Mouse (Mus musculus): ENCODE measurements around the gene Clstn3. TPM values are rescaled to one million over a fixed set of nuclear protein-coding genes. Genes with fewer than 3 reads are reported as not detected.
"Not testable (repeated sequence)": the region's sequence is repeated elsewhere in the genome, so short reads cannot be mapped to it uniquely, and the experiment has no call there.

Gene Clstn3
- polyA plus RNA-seq, 1 experiment from 2014 or later, result 10.3 TPM

- WGBS, result 71% methylated on average over 3 of the region's 3 CpGs
- no peaks in the 10 kb centered on the region for H3K9me3 ChIP-seq (ENCODE audit: control insufficient read depth, low read length)
- peak overlapping the region; percentile 81; the same call in 1 of the 2 replicates for H3K9ac ChIP-seq (ENCODE audit: low read length)
- peak overlapping the region; percentile 67 for H3K4me2 ChIP-seq
- H3K4me1 ChIP-seq (ENCODE audit: control insufficient read depth, insufficient read depth, low read length), result no peaks in the 10 kb centered on the region; the same call in 1 of the 2 replicates
- H3K4me3 ChIP-seq (ENCODE audit: low read depth, low read length), result peak overlapping the region; percentile 88
- no peak overlapping the region for H3K27ac ChIP-seq (ENCODE audit: low read depth, low read length)
- H3K36me3 ChIP-seq (ENCODE audit: control insufficient read depth, insufficient read depth, low read length), result no peaks in the 10 kb centered on the region
- no peaks in the 10 kb centered on the region for H3K27me3 ChIP-seq (ENCODE audit: control insufficient read depth, insufficient read depth, low read length)
- DNase-seq (ENCODE audit: low spot score, missing footprints) (no peak), ATAC-seq (ENCODE audit: low FRiP score) (no peak)
Observed at GRCm38 (mm10) chr6:124413770-124414149, 50.8 kb downstream of the Clstn3 start.

- no peaks in the 10 kb centered on the region for H3K9me3 ChIP-seq (ENCODE audit: control insufficient read depth, low read length)
- no peak overlapping the region for H3K27ac ChIP-seq (ENCODE audit: low read depth, low read length)
- no peak overlapping the region for H3K9ac ChIP-seq (ENCODE audit: low read length)
- ATAC-seq (ENCODE audit: low FRiP score) (no peak), DNase-seq (ENCODE audit: low spot score, missing footprints) (peak; percentile 45)
- H3K4me2 ChIP-seq, result no peak overlapping the region
- no peaks in the 10 kb centered on the region for H3K4me1 ChIP-seq (ENCODE audit: control insufficient read depth, insufficient read depth, low read length)
- WGBS, result 91% methylated on average over 5 of the region's 5 CpGs
- peaks cover 8% of the 10 kb centered on the region for H3K36me3 ChIP-seq (ENCODE audit: control insufficient read depth, insufficient read depth, low read length)
- no peaks in the 10 kb centered on the region for H3K27me3 ChIP-seq (ENCODE audit: control insufficient read depth, insufficient read depth, low read length)
- H3K4me3 ChIP-seq (ENCODE audit: low read depth, low read length), result no peak overlapping the region
Observed at GRCm38 (mm10) chr6:124408355-124408754, 56.2 kb downstream of the Clstn3 start.

GRCm38 (mm10) chr6:124407180-124407579 lies 57.4 kb downstream of the Clstn3 start:
- ATAC-seq (ENCODE audit: low FRiP score) (no peak), DNase-seq (ENCODE audit: low spot score, missing footprints) (no peak)
- Histone ChIP-seq H3K4me2 (no peak overlapping the region), H3K9ac (ENCODE audit: low read length) (no peak overlapping the region), H3K36me3 (ENCODE audit: control insufficient read depth, insufficient read depth, low read length) (peaks cover 8% of the 10 kb centered on the region), H3K9me3 (ENCODE audit: control insufficient read depth, low read length) (no peaks in the 10 kb centered on the region), H3K27ac (ENCODE audit: low read depth, low read length) (no peak overlapping the region), H3K27me3 (ENCODE audit: control insufficient read depth, insufficient read depth, low read length) (no peaks in the 10 kb centered on the region), H3K4me1 (ENCODE audit: control insufficient read depth, insufficient read depth, low read length) (no peaks in the 10 kb centered on the region), H3K4me3 (ENCODE audit: low read depth, low read length) (no peak overlapping the region)

- Histone ChIP-seq H3K4me1 (ENCODE audit: control insufficient read depth, insufficient read depth, low read length) (no peaks in the 10 kb centered on the region), H3K4me2 (no peak overlapping the region), H3K27me3 (ENCODE audit: control insufficient read depth, insufficient read depth, low read length) (no peaks in the 10 kb centered on the region), H3K9ac (ENCODE audit: low read length) (no peak overlapping the region), H3K27ac (ENCODE audit: low read depth, low read length) (no peak overlapping the region), H3K4me3 (ENCODE audit: low read depth, low read length) (no peak overlapping the region), H3K36me3 (ENCODE audit: control insufficient read depth, insufficient read depth, low read length) (peaks cover 8% of the 10 kb centered on the region), H3K9me3 (ENCODE audit: control insufficient read depth, low read length) (no peaks in the 10 kb centered on the region)
- WGBS, result 94% methylated on average over 10 of the region's 10 CpGs
- no peak for ATAC-seq (ENCODE audit: low FRiP score)
- no peak for DNase-seq (ENCODE audit: low spot score, missing footprints)
Observed at GRCm38 (mm10) chr6:124406326-124406725, 58.3 kb downstream of the Clstn3 start.

- ATAC-seq (ENCODE audit: low FRiP score) (no peak), DNase-seq (ENCODE audit: low spot score, missing footprints) (no peak)
- Histone ChIP-seq H3K27me3 (ENCODE audit: control insufficient read depth, insufficient read depth, low read length) (no peaks in the 10 kb centered on the region), H3K4me2 (no peak overlapping the region), H3K4me3 (ENCODE audit: low read depth, low read length) (no peak overlapping the region), H3K27ac (ENCODE audit: low read depth, low read length) (no peak overlapping the region), H3K4me1 (ENCODE audit: control insufficient read depth, insufficient read depth, low read length) (no peaks in the 10 kb centered on the region), H3K9ac (ENCODE audit: low read length) (no peak overlapping the region), H3K36me3 (ENCODE audit: control insufficient read depth, insufficient read depth, low read length) (peaks cover 31% of the 10 kb centered on the region), H3K9me3 (ENCODE audit: control insufficient read depth, low read length) (no peaks in the 10 kb centered on the region)
- 93% methylated on average over 6 of the region's 6 CpGs for whole genome bisulfite sequencing
Observed at GRCm38 (mm10) chr6:124399738-124400137, 64.9 kb downstream of the Clstn3 start.

GRCm38 (mm10) chr6:124394991-124395390 lies 69.6 kb downstream of the Clstn3 start:
- not testable (repeated sequence) for ATAC-seq (ENCODE audit: low FRiP score); DNase-seq (ENCODE audit: low spot score, missing footprints); H3K27ac ChIP-seq (ENCODE audit: low read depth, low read length); H3K27me3 ChIP-seq (ENCODE audit: control insufficient read depth, insufficient read depth, low read length); H3K9ac ChIP-seq (ENCODE audit: low read length); H3K4me2 ChIP-seq; H3K4me3 ChIP-seq (ENCODE audit: low read depth, low read length); H3K4me1 ChIP-seq (ENCODE audit: control insufficient read depth, insufficient read depth, low read length); H3K9me3 ChIP-seq (ENCODE audit: control insufficient read depth, low read length)
- H3K36me3 ChIP-seq (ENCODE audit: control insufficient read depth, insufficient read depth, low read length), result peaks cover 22% of the 10 kb centered on the region
- WGBS, result 93% methylated on average over 3 of the region's 3 CpGs

Other genes with a start within 250 kb of the Clstn3 start
- not detected in 2 replicates for gene Vmn2r27, start 232.9 kb downstream of the Clstn3 start, polyA plus RNA-seq (2014; fragmentation: Nextera tagmentation; extraction: Ambion mirVana)
- gene Cd163, start 160.1 kb downstream of the Clstn3 start, polyA plus RNA-seq (2014; fragmentation: Nextera tagmentation; extraction: Ambion mirVana), result 0.03 TPM in 1 of 2 replicates, not detected in the other
- gene Pex5, start 49.7 kb downstream of the Clstn3 start, polyA plus RNA-seq (2014; fragmentation: Nextera tagmentation; extraction: Ambion mirVana), result 36.4 and 39.6 TPM in 2 replicates
- gene C1rl, start 28.3 kb upstream of the Clstn3 start, polyA plus RNA-seq (2014; fragmentation: Nextera tagmentation; extraction: Ambion mirVana), result 0.23 and 0.28 TPM in 2 replicates
- gene C1ra, start 47.6 kb upstream of the Clstn3 start, polyA plus RNA-seq (2014; fragmentation: Nextera tagmentation; extraction: Ambion mirVana), result 0.14 TPM in 1 of 2 replicates, not detected in the other
- 0.25 and 0.44 TPM in 2 replicates for gene C1s1, start 77.6 kb upstream of the Clstn3 start, polyA plus RNA-seq (2014; fragmentation: Nextera tagmentation; extraction: Ambion mirVana)
- gene C1rb, start 105.5 kb upstream of the Clstn3 start, polyA plus RNA-seq (2014; fragmentation: Nextera tagmentation; extraction: Ambion mirVana), result not detected in 2 replicates
- not detected in 2 replicates for gene C1s2, start 171.3 kb upstream of the Clstn3 start, polyA plus RNA-seq (2014; fragmentation: Nextera tagmentation; extraction: Ambion mirVana)
- 30.9 and 32.3 TPM in 2 replicates for gene Lpcat3, start 198.2 kb upstream of the Clstn3 start, polyA plus RNA-seq (2014; fragmentation: Nextera tagmentation; extraction: Ambion mirVana)
- gene Emg1, start 247.4 kb upstream of the Clstn3 start, polyA plus RNA-seq (2014; fragmentation: Nextera tagmentation; extraction: Ambion mirVana), result 215 and 219 TPM in 2 replicates
- 343 and 353 TPM in 2 replicates for gene Phb2, start 247.5 kb upstream of the Clstn3 start, polyA plus RNA-seq (2014; fragmentation: Nextera tagmentation; extraction: Ambion mirVana)